Mouse (Mus musculus): ENCODE results near the gene Runx1.

The Runx1 gene

DNA sequence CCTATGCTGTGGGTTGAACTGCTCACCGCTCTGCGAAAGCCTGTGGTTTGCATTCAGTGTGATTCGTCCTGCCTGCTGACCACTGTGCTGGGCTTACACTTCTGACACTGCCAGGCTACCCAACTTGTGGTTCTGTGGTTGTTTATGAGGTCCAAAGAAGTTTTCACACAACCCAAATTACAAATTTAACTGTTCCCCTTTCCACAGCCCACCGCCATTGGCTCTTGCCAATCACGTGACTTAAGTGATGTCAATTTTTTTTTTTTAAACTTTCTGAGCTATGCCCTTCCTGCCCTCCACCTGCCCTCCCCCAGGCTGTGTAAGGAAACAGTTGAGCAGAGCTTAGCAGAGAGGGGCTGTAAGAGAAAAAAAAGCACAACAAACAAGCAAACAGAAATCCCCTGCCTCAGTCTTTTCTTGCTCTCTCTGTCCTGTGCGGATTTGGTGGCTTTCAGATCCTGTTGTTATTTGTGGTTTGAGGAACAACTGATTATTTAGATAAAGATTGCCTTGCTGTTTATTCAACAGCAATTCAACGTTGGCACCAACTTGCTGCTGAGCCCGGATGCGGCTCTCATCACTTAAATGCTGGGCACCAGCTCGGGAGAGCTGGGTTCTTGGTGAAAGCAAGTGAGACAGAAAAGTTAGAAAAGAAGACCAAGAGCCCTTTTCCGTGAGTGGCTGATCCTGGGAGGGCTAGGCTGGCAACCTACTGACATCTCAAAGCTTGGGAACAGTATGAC is at the start of gene Runx1:
Runx1 (minus strand) TSS at position 242 of the 743 bp plus-strand sequence.
- no peak for DNase-seq

DNA sequence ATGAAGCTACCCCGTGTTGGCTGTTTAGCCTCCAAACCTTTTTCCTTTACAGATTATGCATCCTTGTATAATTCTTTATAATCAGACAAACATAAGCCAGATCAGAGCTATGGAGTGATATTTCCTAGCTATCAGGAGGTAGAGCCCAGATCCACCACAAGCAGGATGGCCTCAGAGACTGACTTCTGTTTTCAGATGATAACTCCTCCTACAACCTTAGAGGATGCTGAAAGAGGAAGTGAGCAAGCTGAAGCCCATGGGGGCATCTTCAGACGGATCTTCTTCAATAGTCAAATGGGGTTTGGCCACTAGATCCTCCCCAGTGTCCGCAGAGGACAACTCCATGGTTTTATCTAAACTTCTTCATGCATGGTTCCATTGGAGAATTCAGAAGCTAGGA is 48.1 kb upstream of the Runx1 start:
- no peak for DNase-seq

DNA sequence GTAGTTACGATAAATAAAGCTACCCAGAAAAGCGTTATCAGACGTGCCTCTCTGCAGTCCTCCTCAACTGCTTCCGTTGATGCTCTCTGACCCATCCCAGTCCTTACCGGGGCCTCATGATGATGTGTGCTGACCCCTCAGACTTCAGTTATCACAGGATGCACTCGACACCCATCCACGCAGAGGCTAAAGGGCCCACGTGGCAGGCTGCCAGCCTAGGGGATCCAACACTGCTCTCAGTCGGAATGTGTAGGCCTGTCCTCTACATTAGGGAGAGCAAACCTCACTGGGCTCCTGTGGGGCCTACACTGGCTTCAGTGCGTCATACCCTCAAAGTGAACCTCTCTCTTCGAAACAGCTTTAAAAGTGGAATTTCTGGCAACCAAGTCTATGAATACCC is 45.8 kb upstream of the Runx1 start:
- peak; percentile 15 for DNase-seq

DNA sequence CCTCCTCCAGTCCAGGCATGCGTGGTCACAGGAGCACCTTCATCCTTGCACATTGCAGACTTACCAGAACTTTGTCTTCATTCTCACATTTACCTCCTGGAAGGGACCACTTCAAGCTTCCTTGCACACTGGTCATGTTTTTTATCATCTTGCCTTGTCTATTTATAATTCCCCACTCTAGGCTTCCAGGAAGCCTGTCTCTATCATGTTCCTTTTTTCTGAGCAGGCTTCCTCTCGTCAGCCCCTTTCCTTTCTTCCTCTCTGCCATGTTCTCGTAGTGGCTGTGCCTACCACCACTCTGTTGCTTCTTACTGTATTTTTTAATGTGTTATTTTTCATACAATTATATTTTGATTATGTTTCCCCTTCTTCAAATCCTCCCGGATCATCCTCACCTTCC is 42.6 kb upstream of the Runx1 start:
- no peak for DNase-seq

DNA sequence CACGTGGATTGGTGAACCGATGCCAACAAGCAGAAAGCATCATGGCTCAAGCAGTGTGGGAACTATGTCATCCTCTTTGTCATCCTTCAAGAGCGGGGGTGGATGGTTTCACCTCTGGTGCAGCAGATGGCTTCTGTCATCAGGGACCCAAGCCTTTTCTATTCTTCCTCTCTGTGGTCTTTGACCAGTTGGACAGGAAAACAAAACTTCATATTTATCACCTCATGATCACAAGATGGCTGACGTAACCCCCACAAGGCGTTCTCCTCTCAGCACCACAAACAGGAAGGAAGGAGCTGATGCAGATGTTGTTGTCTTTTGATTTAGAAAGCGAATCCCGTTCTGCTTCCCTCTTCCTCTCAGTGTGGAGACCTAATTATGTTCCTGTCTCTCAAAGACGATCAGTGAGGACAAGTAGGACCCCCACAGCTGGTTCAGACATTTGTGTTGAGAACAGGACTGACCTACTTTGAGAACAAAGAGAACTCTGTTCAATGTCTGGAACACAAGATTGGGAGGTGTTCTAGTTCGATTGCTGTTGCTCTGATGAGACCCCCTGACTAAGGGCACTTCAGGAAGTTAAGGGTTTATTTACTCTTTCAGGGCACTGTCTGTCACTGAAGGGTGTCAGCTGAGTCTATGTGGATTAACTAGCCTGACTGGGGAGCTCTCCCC is 41.4 kb upstream of the Runx1 start:
- peak; percentile 21 for DNase-seq

DNA sequence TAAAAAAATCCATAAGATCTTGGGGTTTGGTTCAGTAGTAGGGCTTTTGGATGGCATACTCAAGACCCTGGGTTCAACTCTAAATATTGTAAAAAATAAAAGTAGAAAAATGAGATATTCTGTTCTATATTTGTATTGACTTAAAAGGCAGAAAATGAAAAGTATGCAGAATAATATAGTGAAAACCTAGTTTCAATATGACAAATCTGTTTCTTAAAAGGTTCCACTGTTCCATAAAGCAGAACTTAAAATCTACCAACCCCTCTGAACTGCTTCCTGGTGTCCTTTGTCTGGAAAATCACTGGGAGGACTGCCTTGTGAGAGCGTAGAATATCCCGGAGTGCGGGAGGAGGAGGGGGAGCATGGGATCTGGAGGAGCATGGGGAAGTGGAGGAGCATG is 39.4 kb upstream of the Runx1 start:
- DNase-seq, result no peak

DNA sequence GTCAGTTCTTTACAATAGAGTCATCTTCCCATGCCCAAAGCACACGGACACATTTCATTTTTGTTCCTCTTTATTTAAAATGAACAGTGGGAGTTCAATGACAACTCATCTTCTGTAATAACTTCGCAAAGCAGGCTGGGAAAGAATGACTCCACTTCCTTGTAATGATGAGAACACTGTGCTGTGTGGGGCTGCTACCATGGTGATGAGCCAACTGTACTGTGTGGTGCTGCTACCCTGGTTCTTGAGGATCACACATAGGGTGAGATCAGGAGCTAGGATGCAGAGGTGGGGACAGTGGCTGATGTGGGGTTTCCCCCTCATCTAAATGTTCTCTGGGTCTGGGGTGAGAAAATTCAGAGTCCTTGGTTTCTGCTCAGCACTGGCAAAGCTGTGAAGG is 38.2 kb upstream of the Runx1 start:
- no peak for DNase-seq

DNA sequence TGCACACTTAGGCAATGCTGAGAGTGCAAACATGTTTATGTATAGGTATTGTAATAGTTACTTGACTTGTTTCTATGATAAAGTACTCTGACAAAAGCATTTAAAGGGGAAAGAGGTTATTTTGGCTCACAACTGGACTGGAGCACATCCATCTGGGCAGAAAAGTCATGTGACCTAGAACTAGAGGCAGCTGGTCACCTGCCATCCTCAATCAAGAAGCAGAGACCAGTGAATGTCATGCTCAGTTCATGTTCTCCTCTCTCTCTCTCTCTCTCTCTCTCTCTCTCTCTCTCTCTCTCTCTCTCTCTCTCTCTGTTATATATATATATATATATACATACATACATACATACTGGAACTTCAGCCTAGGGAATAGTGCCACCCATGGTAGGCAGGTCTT is 37.2 kb upstream of the Runx1 start:
- DNase-seq, result no peak

DNA sequence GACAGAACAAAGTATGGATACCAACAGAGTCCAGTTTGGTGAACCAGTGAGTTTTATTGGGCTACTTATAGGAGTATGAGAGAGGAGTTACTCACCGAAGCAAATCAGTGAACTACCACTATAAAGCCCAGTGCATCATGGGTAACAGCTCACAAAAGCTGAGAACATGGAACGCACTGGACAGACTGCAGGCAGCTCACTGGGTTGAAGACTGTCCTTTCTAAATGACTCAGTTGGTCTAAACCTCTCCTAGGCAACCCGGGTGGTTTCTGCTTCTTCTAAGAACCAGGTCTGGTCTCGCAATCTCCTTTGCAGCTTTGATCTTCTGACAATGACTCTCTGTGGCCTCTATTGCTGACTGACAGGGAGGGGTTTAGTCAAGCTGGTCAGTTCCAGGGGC is 36.5 kb upstream of the Runx1 start:
- no peak for DNase-seq

DNA sequence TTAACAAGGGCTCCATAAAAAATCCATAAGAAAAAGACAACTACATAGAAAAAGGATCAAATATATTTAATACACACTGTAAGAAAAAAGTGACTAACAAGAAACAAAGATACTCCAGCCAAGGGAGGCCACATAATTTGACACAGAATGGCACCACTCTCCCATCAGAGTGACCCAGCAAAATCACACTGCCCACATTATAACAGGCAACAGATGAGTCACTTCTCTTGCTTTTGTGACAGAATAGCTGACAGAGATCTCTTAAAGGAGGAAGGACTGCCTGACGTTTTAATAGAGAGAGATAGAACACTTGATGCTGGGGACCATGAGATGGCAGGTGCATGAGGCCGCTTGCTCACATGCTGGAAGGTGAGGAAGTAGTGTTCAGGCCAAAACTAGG is 35.6 kb upstream of the Runx1 start:
- DNase-seq, result no peak

DNA sequence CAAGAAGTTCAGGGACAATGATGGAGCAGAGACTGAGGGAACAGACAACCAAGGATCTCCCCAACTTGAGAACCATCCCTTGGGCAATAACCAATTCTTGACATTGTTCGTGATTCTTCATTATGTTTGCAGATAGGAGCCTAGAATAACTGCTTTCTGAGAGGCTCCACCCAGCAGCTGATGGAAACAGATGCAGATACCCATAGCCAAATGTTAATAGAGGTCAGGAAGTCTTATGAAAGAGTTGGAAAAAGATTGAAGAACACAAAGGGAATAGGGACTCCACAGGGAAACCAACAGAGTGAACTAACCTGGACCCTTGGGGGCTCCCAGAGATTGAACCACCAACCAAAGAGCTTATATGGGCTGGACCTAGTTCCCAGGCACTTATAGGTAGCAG is 34.7 kb upstream of the Runx1 start:
- DNase-seq, result no peak

DNA sequence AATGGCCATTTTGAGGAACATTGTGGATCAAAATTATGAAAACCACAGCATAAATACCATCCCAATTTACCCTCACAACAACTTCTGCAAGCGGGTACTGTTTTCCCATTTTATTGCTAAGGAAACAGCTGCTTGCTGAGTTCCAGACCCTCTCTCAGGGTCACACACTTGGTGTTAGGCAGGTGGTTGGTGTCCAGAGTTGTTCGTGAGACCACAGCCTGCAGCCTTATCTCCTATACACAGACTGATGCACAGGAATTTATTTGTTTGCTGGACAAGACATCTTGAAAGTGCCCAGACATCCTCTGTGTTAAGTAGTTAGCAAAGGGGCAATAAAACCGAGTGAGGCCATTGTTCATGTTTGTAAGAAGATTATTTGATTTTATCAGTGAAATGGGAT is 30.8 kb upstream of the Runx1 start:
- DNase-seq, result no peak

DNA sequence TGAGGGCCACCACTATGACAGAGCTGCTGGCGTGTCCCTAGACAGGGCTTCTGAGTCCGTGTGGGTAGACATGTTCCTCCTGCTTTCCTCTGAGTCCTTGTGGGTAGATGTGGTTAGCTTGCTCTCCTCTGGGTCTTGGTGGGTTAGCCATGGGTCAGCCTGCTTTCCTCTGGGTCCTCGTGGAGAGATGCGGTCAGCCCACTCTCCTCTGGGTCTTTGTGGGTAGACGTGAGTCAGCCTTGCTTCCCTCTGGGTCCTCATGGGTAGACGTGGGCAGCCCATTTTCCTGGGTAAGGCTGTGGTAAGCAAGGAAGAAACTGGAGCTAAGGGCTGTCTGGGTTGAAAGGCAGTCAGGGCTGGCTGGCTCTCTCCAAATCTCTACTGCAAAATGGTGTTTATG is 26.3 kb upstream of the Runx1 start:
- no peak for DNase-seq

DNA sequence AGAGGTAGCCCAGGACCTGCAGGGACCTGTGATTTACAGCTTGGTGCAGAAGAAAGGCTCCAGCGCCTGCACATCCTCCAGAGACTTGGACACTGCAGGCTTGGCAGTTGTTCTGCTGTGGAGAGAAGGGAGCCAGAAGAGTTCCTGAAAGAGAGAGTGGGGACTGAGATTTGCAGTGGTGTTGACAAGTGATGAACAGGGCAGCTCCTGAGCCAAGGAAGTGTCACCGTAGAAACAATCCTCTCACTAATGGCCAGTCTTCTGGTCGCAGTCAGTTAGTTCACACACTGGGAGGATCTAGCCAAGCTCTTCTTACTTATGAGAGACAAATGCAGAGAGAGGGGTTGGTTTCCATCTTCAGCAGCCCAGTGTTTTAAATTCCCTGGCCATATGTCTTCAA is 24.5 kb upstream of the Runx1 start:
- DNase-seq, result no peak

DNA sequence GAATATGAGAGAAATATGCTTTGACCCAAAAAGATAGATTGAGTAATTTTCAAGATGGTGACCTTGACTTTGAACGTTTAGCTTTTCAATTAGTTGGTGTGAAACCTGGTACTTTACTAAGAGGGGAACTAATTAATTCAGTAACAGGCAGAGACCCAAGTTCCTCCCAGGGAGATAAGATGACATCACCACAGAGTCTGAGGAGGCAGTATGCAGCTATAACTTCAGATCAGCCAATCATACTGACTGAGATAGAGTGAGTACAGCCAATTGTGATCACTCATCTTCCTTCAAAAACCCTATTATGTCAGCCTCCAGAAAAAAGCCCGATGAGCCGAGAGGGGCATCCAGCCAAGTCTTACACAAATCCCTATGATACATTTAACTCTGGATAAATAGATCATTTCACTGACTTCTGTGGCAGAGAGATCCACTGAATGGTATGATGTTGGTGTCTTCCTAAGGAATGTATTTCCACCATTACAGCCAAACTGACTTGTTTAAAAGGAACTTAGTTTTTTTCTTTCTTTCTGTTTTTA is 21.9 kb upstream of the Runx1 start:
- no peak for DNase-seq

DNA sequence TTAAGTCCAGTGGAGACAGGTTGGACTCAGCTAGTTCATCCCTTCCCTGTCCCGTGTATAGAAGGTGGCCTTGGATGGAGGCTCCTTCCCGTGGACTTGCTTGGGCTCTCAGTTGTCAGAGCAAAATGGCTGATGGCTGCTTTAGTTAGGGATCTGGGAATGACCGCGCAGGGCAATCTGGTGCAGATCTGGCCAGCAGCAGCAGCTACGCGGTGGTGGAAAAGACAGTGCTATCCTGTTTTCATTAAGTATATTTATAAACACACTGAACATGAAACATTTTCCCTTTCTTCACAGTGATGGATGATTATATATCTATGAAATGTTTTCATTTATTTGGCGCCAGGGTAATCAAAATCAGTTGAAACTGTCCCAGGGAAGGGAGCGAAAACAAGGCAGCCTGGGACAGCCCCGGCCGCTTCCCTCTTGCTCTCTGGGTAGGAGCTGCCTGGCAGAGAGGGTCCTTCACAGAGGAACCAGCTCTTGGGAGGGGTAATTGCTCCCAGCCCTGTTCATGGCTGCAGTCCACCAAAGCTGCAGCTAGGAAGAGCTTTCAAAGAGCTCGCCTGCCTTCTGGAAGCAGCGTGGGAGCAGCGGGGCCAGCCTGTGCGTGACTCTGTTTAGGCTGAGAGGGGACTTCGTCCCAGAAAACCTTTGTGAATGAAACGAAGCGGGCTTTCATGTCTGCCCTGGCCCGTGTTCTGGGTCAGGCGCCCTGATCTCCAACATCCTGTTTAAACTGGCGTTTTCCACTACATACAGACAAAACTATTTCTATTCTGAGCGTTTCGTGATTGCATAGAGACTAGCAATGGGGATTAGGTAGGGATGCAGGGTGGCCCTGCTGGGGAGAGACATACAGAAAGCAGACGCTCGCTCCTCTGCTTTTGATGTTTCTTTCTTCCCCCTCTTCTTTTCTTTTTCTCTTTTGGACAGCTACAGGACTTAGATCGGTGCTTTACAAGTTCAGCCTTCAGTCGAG is 19.6 kb upstream of the Runx1 start:
- peak; percentile 28 for DNase-seq

DNA sequence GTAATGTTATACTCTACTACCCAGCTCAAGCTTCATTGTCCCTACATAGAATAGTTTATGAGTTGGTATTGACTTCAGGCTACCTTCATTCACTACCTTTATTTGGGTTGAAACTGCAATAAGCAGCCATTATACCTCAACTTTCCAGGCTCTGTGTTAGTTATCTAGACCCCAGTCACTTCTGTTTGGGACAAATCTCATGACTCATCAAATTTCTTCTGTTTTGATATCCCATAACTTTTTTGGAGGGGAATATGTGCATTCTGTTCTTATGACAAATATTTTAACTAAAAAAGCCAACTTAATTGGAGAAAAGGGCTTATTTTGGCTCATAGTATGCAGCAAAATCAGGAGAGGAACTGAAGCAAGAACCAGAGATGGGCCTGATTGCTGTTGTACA is 12.8 kb upstream of the Runx1 start:
- DNase-seq, result no peak

DNA sequence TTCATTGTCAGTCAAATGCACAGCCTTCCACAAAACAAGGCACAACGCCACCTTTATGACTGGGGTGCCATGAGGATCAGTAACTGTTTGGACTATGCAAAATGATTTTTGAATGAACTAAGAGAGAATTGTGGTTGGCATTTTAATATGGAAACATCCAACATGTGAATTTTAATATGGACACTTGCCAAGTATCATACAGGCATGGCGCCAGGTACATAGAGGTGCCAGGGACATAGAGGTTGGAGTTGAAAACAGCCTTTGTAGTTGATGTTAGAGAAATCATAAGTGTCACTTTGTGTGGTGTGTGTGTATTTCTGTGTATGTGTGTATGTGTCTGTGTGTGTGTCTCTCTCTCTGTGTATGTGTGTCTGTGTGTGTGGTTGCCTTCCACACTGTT is 5.4 kb upstream of the Runx1 start:
- DNase-seq, result no peak

DNA sequence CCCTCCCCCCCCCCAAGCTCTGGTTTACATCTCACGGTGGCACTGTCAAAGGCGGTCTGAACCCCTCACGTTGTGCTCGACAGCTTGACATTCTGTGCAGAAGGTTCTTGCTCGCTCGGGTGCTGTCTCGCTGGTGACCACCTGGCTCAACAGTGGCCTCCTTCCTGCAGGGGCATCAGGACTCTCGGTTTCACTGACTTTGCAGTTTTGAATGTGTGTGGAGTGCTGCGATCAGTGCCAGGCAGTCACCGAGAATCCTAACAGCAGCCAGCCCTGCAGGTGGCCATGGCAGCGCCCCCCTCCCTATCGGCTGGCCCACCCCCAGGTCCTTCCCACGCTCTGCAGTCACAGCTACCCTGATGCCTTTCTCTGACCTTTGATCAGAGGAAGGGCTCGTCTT is 4.5 kb upstream of the Runx1 start:
- no peak for DNase-seq

DNA sequence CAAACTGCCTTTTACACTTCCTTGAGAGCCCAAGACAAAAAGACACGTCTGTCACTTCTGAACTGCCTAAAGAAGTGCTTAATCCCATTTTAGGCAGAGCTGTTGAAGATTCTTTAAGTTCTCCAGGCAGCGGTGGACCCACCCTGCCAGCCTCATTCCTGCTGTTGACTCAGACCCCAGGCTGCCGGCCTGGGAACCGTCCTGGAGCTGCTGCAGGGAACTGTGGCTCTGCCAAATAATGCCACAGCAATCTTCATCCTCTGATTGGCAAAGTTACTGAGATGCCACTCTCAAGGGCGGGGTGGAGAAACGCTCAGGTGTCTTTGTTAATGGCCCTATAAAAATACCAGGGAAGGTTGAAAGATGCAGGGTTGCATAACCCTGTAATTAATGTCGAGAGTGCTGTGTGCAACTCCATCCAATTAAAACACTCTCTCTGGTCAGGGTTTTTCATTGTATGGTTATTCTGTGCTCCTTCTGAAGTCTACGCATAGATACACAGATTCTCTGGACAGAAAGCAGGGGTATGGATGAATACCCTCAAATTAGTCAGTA is 2.4 kb upstream of the Runx1 start:
- DNase-seq, result no peak

DNA sequence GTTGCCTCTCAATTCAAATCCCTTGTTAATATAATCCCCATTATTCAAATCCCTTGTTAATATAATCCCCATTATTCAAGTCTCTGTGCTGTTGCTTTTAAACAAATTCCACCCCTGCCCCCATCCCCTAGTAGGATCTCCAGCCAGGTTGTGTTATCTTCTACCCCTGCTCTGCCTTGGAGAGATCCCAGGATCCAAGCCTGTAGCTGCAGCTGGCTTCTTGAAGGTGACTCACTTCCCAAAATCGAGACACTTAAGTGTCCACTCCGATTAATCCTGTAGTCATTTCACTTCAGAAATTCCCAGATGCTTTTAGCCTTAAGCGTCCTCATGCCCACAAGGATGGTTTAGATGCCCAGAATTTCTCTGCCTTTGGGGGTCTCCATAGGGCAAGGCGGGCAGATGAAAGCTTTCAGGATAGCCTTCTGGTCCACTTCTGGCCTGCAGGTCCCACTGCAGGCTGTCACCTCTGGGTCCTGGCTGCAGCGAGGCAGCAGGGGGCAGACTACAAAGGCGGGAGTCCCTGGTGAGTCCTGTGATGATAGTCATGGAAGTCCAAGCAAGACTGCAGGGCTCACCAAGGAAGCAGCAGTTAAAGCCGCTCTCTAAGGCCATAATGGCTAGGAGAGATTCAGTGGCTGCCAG is 1.8 kb upstream of the Runx1 start:
- DNase-seq, result peak; percentile 64

DNA sequence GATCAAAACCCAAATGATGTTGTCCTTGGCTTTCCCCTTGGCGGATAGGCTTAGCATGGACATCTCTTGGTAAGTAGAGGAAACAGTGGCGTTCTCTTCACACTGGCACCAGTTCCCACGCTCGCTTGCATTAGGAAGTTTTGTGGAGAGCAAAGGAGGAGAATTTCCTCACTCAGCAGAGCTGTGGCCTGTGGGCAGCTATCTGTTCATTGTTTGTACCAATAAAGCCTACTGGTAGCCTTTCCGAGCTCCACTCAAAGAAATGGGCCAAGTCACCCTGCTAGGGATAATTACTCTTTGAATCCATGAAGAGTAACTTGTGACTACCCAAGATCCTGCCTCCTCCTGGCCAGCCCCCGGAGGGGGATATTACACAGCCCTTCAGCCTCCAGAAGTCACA is 734 bp upstream of the Runx1 start:
- no peak for DNase-seq
